Mouse (Mus musculus) intestine, embryonic 14.5 days (tissue): Measurements from ENCODE around the gene Olfr538. TPM values are rescaled to one million over a fixed set of nuclear protein-coding genes. Genes with fewer than 3 reads are reported as not detected.
"Not testable (repeated sequence)": the region's sequence is repeated elsewhere in the genome, so short reads cannot be mapped to it uniquely, and the experiment has no call there.

ENCODE experiments used
- ATAC-seq: fragments of 200-750 bp; cut with Nextera tagmentation; replicated peaks from 2 replicates; pipeline ENCODE4 v1.8.0; 2017; ENCODE audit warnings: low read depth, moderate number of reproducible peaks, moderate TSS enrichment, moderate library complexity; ENCODE audit not compliant: low FRiP score, low TSS enrichment
- DNase-seq: peaks from one replicate; pipeline ENCODE4 v3.0.0-alpha.2; 2018; ENCODE audit warnings: low spot score
- H3K27ac ChIP-seq: fragments of 300-500 bp; sonication (generic); 2 replicates; pipeline ENCODE4 v1.5.1; 2014; ENCODE audit warnings: low read depth, mild to moderate bottlenecking, control low read depth
- H3K27me3 ChIP-seq: fragments of 300-500 bp; sonication (generic); replicated peaks from 2 replicates; pipeline ENCODE4 v1.6.1; 2014; ENCODE audit warnings: low read length, control low read depth; ENCODE audit not compliant: control insufficient read depth, insufficient read depth
- H3K36me3 ChIP-seq: fragments of 300-500 bp; sonication (generic); 2 replicates; pipeline ENCODE4 v1.6.1; 2014; ENCODE audit warnings: low read length, control low read depth; ENCODE audit not compliant: control insufficient read depth, insufficient read depth
- H3K4me1 ChIP-seq: fragments of 300-500 bp; sonication (generic); replicated peaks from 2 replicates; pipeline ENCODE4 v1.6.1; 2014; ENCODE audit warnings: low read length, control low read depth, mixed read lengths; ENCODE audit not compliant: control insufficient read depth, insufficient read depth
- H3K4me2 ChIP-seq: fragments of 300-500 bp; sonication (generic); 2 replicates; pipeline ENCODE4 v1.6.1; 2014; ENCODE audit warnings: low read length
- H3K4me3 ChIP-seq: fragments of 300-500 bp; sonication (generic); 2 replicates; pipeline ENCODE4 v1.5.1; 2014; ENCODE audit warnings: low read depth, low read length, control low read depth, mixed read lengths
- H3K9ac ChIP-seq: fragments of 300-500 bp; sonication (generic); 2 replicates; pipeline ENCODE4 v1.6.1; 2014; ENCODE audit warnings: mild to moderate bottlenecking, low read length
- H3K9me3 ChIP-seq: fragments of 300-500 bp; sonication (generic); 2 replicates; pipeline ENCODE4 v1.6.1; 2016; ENCODE audit warnings: low read length, control low read depth; ENCODE audit not compliant: control insufficient read depth
- WGBS: fragments of 180-500 bp; shearing (Covaris S2); extraction: QIAGEN DNeasy Blood & Tissue Kit; methylation state at CpG from one replicate; pipeline ENCODE4 v1.1.7; 2014; 5-methylcytosine and 5-hydroxymethylcytosine counted together
- polyA plus RNA-seq: library from polyadenylated mRNA; unstranded; fragments of >200 nt; fragmentation: Nextera tagmentation; extraction: Ambion mirVana; gene quantifications from 2 replicates; pipeline ENCODE4 v1.2.1, GENCODE M21; 2014

Olfr538 gene
- polyA plus RNA-seq = not detected in 2 replicates

- Histone ChIP-seq H3K9ac (no peak within 1 kb of the TSS), H3K27me3 (no peaks in the 10 kb centered on the region), H3K4me2 (no peak within 1 kb of the TSS), H3K4me1 (no peaks in the 10 kb centered on the region), H3K4me3 (no peak within 1 kb of the TSS), H3K27ac (no peak within 1 kb of the TSS), H3K9me3 (no peaks in the 10 kb centered on the region), H3K36me3 (no peaks in the 10 kb centered on the region)
- WGBS = 78% methylated on average over 3 of the region's 3 CpGs
- no peak for ATAC-seq
- no peak for DNase-seq
Observed at GRCm38 (mm10) chr7:140567586-140567985, at the start of gene Olfr538. TSS of gene Olfr538 (plus strand) at chr7:140567886.

GRCm38 (mm10) chr7:140539746-140540145, 27.9 kb upstream of the Olfr538 start:
- no peak overlapping the region for H3K27ac ChIP-seq
- H3K4me1 ChIP-seq = no peaks in the 10 kb centered on the region
- H3K9ac ChIP-seq = no peak overlapping the region
- no peaks in the 10 kb centered on the region for H3K27me3 ChIP-seq
- no peak for DNase-seq
- no peak for ATAC-seq
- no peaks in the 10 kb centered on the region for H3K36me3 ChIP-seq
- H3K9me3 ChIP-seq = no peaks in the 10 kb centered on the region
- no peak overlapping the region for H3K4me2 ChIP-seq
- H3K4me3 ChIP-seq = no peak overlapping the region
- 74% methylated on average over 2 of the region's 2 CpGs for WGBS

- H3K4me2 ChIP-seq, H3K9ac ChIP-seq, H3K27ac ChIP-seq, ATAC-seq, H3K4me3 ChIP-seq, H3K27me3 ChIP-seq, H3K9me3 ChIP-seq, DNase-seq, H3K4me1 ChIP-seq, H3K36me3 ChIP-seq: not testable (repeated sequence)
- 85% methylated on average over 2 of the region's 2 CpGs for WGBS
Observed at GRCm38 (mm10) chr7:140600969-140601368, 33.3 kb downstream of the Olfr538 start, which contains the start of gene Olfr46. TSS of gene Olfr46 (plus strand) at chr7:140601269.

Other genes with a start within 250 kb of the Olfr538 start
- gene Olfr525, start 247.0 kb upstream of the Olfr538 start, polyA plus RNA-seq = not detected in 2 replicates
- gene Olfr527, start 233.9 kb upstream of the Olfr538 start, polyA plus RNA-seq = not detected in 2 replicates
- not detected in 2 replicates for gene Olfr60, start 206.2 kb upstream of the Olfr538 start, polyA plus RNA-seq
- gene Olfr530, start 191.6 kb upstream of the Olfr538 start, polyA plus RNA-seq = not detected in 2 replicates
- gene Olfr531, start 165.0 kb upstream of the Olfr538 start, polyA plus RNA-seq = not detected in 2 replicates
- gene Olfr532, start 146.2 kb upstream of the Olfr538 start, polyA plus RNA-seq = not detected in 2 replicates
- not detected in 2 replicates for gene Olfr533, start 104.5 kb upstream of the Olfr538 start, polyA plus RNA-seq
- not detected in 2 replicates for gene Olfr535, start 83.7 kb upstream of the Olfr538 start, polyA plus RNA-seq
- not detected in 2 replicates for gene Olfr536, start 60.5 kb upstream of the Olfr538 start, polyA plus RNA-seq
- gene Olfr46, start 33.4 kb downstream of the Olfr538 start, polyA plus RNA-seq = not detected in 2 replicates
- not detected in 2 replicates for gene Olfr61, start 61.1 kb downstream of the Olfr538 start, polyA plus RNA-seq
- not detected in 2 replicates for gene Olfr53, start 78.6 kb downstream of the Olfr538 start, polyA plus RNA-seq
- gene Olfr539, start 92.0 kb downstream of the Olfr538 start, polyA plus RNA-seq = not detected in 2 replicates
- gene Olfr45, start 114.1 kb downstream of the Olfr538 start, polyA plus RNA-seq = not detected in 2 replicates
- not detected in 2 replicates for gene Olfr541, start 129.4 kb downstream of the Olfr538 start, polyA plus RNA-seq
- not detected in 2 replicates for gene Cyp2e1, start 195.9 kb downstream of the Olfr538 start, polyA plus RNA-seq
- 0.30 and 0.45 TPM in 2 replicates for gene Syce1, start 220.0 kb downstream of the Olfr538 start, polyA plus RNA-seq